Mouse (Mus musculus): ENCODE measurements around the gene Slc6a12.

The Slc6a12 gene

GRCm38 (mm10) chr6:121407571-121408011, 64.7 kb downstream of the Slc6a12 start:
- peak; percentile 30 for DNase-seq (ENCODE audit: extremely low spot score, low spot score)

- DNase-seq (ENCODE audit: extremely low spot score, low spot score), result peak; percentile 66
Measured at GRCm38 (mm10) chr6:121412558-121413297, 69.9 kb downstream of the Slc6a12 start.

Measured in neural tube, embryonic 10.5 days (tissue).